Mouse (Mus musculus) layer of hippocampus, adult 2 months (tissue): ENCODE data around the gene Snx17. TPM values are rescaled to one million over a fixed set of nuclear protein-coding genes. Genes with fewer than 3 reads are reported as not detected.

Experiments
- DNase-seq, 2 experiments: peaks; one replicate each; pipeline ENCODE4 v3.0.0; 2022; ENCODE audit warnings: low spot score in 2 of 2
- H3K27ac ChIP-seq: fragments of 200-600 bp; 2 replicates; pipeline ENCODE4 v1.8.1; 2022
- H3K4me3 ChIP-seq: fragments of 200-600 bp; 2 replicates; pipeline ENCODE4 v1.8.1; 2022; ENCODE audit warnings: mild to moderate bottlenecking
- CTCF ChIP-seq: fragments of 200-600 bp; conservative IDR thresholded peaks from 2 replicates; pipeline ENCODE4 v1.8.1; 2022; ENCODE audit warnings: antibody characterized with exemption, mild to moderate bottlenecking, moderate library complexity
- total RNA-seq, 2 experiments: library from RNA; stranded (reverse); gene quantifications; 2 replicates each; pipeline ENCODE4 v1.2.3; 2021

Gene Snx17
- total RNA-seq, 2 experiments from 2014 or later = 80.9 to 81.5 TPM

DNA sequence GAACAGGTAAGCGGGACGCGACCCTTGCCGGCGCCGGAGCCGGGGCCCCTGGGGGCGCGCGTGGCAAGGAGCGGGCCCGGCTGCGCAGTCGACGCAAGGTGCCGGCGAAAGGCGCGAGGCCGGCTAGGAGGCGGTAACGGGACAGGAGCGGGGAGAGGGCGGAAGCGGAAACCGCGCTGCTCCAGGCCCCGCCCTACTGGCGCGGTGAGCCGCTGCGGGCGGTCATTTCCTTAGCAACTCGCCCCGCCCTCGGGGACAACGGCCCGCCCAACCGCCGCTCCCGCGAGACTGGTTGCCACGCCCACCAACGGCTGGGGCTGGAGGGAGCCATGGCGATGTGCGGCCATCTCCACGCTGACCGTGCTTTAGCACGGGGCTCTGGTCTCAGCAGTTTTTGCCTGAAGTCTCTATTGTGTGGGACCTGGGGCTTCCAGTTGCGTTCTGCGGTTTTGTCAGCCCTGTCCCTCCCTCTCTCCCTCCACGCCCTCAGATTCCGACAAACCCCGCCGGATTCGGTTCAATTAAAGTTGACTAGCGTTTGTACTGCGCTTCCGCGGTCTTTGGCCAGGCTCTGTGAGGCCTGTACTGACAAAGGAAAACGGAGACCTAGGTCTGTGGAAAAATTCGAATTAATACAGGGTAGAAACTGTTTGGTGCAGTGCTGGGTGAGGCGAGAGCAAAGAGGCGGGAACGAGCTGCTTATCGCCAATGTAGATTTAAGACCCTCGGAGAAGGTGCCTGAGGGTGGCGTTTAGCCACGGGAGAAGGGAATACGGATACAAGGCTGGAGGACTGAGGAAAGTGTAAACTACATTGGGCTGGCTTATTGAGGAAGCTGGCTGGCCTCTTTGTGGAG lies 27.6 kb downstream of the Snx17 start, which contains the start of gene Ppm1g:
TSS of gene Ppm1g (minus strand) at position 240 of the 856 bp plus-strand sequence.
- Histone ChIP-seq H3K4me3 (peak within 1 kb of the TSS; percentile 98), H3K27ac (peak within 1 kb of the TSS; percentile 90)
- peak; percentile 96 to 98 for DNase-seq
- peak; percentile 26 for TF ChIP-seq CTCF

DNA sequence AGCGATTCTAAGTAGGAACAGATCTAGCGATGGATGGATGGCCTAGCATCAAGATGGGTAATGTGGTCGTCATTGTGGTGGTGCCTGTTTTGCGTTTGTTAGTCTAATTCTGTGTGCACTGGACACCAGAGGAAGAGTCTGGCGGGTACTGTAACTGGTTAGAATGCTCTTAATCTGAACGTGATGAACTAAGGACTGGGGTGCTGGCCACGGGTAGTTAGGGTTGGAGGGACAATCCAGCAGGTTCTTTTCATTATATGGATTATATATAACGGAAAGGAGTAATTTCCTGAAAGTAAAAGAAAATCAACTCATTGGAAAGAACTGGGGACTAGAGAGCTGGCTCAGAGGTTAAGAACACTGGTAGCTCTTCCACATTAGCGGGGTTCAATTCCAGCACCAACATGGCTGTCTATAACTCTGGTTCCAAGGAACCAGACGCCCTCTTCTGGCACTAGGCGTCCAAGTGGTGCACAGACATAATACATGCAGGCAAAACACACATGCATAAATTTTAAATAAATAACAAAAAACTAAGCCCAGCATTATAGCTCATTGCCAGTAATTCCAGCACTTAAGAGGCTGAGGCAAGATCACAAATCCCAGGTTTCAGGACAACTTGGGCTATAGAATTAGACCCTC lies 28.4 kb downstream of the Snx17 start:
- H3K27ac ChIP-seq = peak overlapping the region; percentile 90
- TF ChIP-seq CTCF = peak; percentile 66
- no peak for DNase-seq
- peak overlapping the region; percentile 98 for H3K4me3 ChIP-seq

DNA sequence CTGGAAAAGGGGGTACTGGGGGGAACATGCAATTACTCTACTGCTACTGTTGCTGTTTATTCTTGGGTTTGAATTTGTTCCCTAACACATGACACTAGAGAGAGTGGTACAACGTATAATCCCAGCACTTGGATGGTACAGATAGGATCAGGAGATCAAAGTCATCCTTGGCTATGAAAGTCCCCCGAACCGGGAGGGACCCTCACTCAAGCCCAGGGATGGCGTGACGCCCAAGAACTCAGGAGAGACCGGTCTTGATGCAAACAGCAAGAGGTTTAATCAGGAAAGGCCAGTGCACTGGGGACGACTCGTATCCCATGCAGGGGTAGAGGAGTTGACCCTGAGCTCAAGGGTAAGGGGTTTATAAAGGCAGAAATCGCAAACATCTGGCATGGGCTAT lies 29.7 kb downstream of the Snx17 start:
- Histone ChIP-seq H3K27ac (no peak overlapping the region), H3K4me3 (no peak overlapping the region)
- no peak for DNase-seq
- TF ChIP-seq CTCF = no peak

DNA sequence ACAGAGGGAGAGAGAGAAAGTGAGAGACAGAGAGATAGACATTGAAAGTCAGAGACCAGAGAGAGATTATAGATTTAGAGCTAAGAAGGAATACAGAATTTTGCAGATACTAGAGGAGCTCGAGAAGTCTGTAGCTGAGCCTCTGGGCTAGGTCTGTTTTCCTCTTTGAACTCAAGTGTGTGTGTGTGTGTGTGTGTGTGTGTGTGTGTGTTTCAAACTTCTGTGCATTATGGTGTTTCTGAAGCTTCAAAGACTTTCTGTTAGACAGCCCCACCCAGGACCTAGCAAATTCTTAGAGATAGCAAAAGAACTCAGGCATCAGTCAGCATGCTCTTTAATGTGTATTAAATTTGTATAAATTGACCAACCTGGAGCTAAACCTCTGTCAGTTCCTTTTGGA lies 33.6 kb downstream of the Snx17 start:
- Histone ChIP-seq H3K27ac (no peak overlapping the region), H3K4me3 (no peak overlapping the region)
- DNase-seq = no peak
- no peak for TF ChIP-seq CTCF

DNA sequence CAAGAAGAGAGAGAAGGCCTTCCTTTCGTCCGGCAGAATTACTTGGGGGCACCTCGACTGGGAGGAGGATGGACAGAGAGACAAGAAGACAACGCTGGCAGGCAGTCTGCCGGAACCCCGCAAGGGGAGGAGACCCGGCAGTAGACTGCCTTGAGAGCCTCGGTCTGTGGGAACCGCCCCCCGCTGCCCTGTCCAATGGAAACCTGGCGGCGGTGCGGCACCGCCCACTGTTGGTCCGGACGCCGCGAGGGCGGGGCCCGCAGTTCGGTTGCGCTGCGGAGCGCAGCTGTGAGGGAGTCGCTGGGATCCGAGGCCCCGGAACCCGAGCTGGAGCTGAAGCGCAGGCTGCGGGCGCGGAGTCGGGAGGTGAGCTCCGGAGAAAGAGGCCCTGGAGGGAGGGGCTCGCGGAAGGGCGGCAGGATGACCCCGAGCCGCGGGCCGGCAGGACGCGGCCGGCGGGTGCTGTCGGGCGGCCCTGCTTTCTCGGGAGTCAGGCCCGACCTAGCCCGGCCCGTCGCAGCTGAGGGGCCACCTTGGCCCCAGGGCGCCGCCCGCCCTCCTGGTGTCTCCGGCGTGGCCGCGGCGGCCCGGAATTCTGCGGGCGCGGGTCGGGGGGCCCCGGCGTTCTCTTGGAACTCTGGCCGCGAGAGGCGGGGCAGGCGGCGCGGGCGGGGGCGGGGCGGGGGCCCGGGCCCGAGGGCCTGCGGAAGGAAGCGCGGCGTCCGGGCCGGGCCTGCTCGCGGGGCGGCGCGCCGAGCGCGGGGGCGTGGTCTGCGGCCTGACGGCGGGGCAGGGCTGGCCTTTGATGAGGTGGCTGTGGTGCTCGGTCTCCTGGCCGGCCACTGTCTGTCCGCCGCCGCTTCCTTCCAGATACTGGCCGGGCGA lies 47.9 kb downstream of the Snx17 start, which contains the start of the genes Nrbp1 and Gm9970:
TSS of gene Nrbp1 (plus strand) at position 228 of the 885 bp plus-strand sequence.
TSS of gene Gm9970 (minus strand) at position 596 of the 885 bp plus-strand sequence.
- H3K27ac ChIP-seq = peak within 1 kb of the TSS; percentile 98
- DNase-seq = peak; percentile 95
- TF ChIP-seq CTCF = peak; percentile 34
- peak within 1 kb of the TSS; percentile 90 for H3K4me3 ChIP-seq

DNA sequence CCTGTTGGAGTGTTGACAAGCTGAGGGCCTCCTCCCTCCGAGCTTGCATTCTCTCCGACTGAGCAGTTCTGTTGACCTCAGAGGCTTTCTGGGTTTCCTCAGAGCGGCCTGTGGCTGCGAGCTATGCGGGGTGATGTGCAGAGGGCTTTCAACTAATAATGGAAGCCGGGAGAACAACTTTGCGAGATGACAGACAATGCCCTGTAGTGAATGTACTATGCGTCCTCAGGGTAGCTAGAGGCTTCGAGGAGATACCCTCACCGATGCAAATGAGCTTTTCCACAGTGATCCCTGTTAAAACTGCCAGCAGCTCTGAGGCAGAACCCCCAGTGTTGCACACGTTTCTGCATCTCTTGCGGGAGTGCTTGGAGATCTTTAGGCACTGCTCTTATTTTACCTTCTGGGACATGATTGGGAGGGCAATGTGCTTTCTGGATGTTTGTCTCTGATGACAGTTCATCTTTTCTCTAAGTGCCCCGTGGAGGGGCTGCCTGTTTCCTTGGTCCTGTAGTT lies 48.6 kb downstream of the Snx17 start:
- no peak for DNase-seq
- no peak for TF ChIP-seq CTCF

DNA sequence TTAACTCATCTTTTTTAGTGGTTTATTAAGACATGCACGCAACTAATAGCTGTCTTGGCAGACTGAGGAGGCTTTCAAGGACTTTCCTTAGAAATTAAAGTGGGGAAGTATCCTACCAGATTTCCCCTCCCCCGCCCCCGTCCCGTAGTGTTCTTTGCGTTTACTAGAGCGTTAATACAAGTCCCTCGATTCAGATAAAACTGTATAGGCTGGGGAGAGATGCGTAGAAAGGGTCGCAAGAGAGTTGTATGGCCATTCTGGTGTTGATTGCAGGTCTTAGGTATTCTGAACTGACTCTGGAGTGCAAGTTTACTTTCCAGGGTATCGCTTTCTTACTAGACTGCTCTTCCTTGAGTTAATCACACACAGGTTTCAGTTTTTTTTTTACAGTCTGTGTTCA lies 49.2 kb downstream of the Snx17 start:
- DNase-seq = no peak
- H3K4me3 ChIP-seq = peak overlapping the region; percentile 90
- no peak for TF ChIP-seq CTCF
- H3K27ac ChIP-seq = peak overlapping the region; percentile 98; the same call in 1 of the 2 replicates

More for the DNA sequence above, 48.6 kb downstream of the Snx17 start:
- H3K27ac ChIP-seq = peak overlapping the region; percentile 98
- peak overlapping the region; percentile 90 for H3K4me3 ChIP-seq

Other genes with a start within 250 kb of the Snx17 start
- gene Cgref1, start 247.6 kb upstream of the Snx17 start, total RNA-seq = 10 to 100 TPM; 15.5 to 16.7 TPM
- 100 to 1,000 TPM; 132 to 145 TPM for gene Preb, start 232.9 kb upstream of the Snx17 start, total RNA-seq
- gene Tcf23, start 224.6 kb upstream of the Snx17 start, total RNA-seq = under 1 TPM; 0.10 to 0.20 TPM
- gene Atraid, start 144.9 kb upstream of the Snx17 start, total RNA-seq = 10 to 100 TPM; 73.4 to 78.8 TPM
- 10 to 100 TPM; 15.0 to 16.1 TPM for gene Slc5a6, start 144.3 kb upstream of the Snx17 start, total RNA-seq
- gene Cad, start 138.4 kb upstream of the Snx17 start, total RNA-seq = 10 to 100 TPM; 17.1 to 21.6 TPM
- not detected for gene Dnajc5g, start 86.9 kb upstream of the Snx17 start, total RNA-seq
- gene Slc30a3, start 85.0 kb upstream of the Snx17 start, total RNA-seq = 10 to 100 TPM; 89.6 to 92.2 TPM
- not detected for gene Trim54, start 76.5 kb upstream of the Snx17 start, total RNA-seq
- not detected for gene Ucn, start 54.4 kb upstream of the Snx17 start, total RNA-seq
- gene Mpv17, start 39.0 kb upstream of the Snx17 start, total RNA-seq = 10 to 100 TPM; 58.8 to 61.3 TPM
- 1 to 10 TPM; 3.5 to 4.0 TPM for gene Gm29609, start 13.3 kb upstream of the Snx17 start, total RNA-seq
- gene Gtf3c2, start 13.1 kb upstream of the Snx17 start, total RNA-seq = 10 to 100 TPM; 63.1 to 67.8 TPM
- gene Eif2b4, start 203 bp downstream of the Snx17 start, total RNA-seq = 10 to 100 TPM; 39.6 to 54.0 TPM
- gene Zfp513, start 9.1 kb downstream of the Snx17 start, total RNA-seq = 10 to 100 TPM; 29.3 to 29.5 TPM
- gene Ppm1g, start 27.5 kb downstream of the Snx17 start, total RNA-seq = 10 to 100 TPM; 71.3 to 74.8 TPM
- gene Nrbp1, start 47.6 kb downstream of the Snx17 start, total RNA-seq = 10 to 100 TPM; 81.2 to 89.4 TPM
- under 1 TPM in 1 of 2 experiments, not detected in 1; 0.74 TPM for gene Gm9970, start 48.0 kb downstream of the Snx17 start, total RNA-seq
- 1 to 10 TPM; 3.2 to 4.0 TPM for gene Krtcap3, start 58.5 kb downstream of the Snx17 start, total RNA-seq
- gene Ift172, start 97.9 kb downstream of the Snx17 start, total RNA-seq = 10 to 100 TPM; 80.9 to 96.8 TPM
- gene Fndc4, start 102.9 kb downstream of the Snx17 start, total RNA-seq = 100 to 1,000 TPM; 180 to 215 TPM
- gene Gckr, start 104.2 kb downstream of the Snx17 start, total RNA-seq = not detected